Mouse (Mus musculus) thymus, adult 2 months (tissue): ENCODE measurements around the gene a. TPM values are rescaled to one million over a fixed set of nuclear protein-coding genes. Genes with fewer than 3 reads are reported as not detected.
A peak's percentile ranks its signal among the peaks of the same experiment; 100 is the strongest.

ENCODE experiments used
- DNase-seq: peaks from one replicate; pipeline ENCODE4 v3.0.0; 2021
- H3K27ac ChIP-seq: fragments of 200-500 bp; 2 replicates; pipeline ENCODE4 v1.5.1; 2012; ENCODE audit warnings: low read length, control low read depth; ENCODE audit not compliant: control insufficient read depth, insufficient read depth
- H3K27me3 ChIP-seq: fragments of 200-500 bp; 2 replicates; pipeline ENCODE4 v1.6.1; 2012; ENCODE audit warnings: mild to moderate bottlenecking, low read length, moderate library complexity, mixed read lengths; ENCODE audit not compliant: control insufficient read depth, insufficient read depth
- H3K36me3 ChIP-seq: fragments of 200-500 bp; 2 replicates; pipeline ENCODE4 v1.6.1; 2012; ENCODE audit warnings: mild to moderate bottlenecking, low read length, moderate library complexity; ENCODE audit not compliant: control insufficient read depth, insufficient read depth
- H3K4me1 ChIP-seq: fragments of 200-500 bp; replicated peaks from 2 replicates; pipeline ENCODE4 v1.6.1; 2012; ENCODE audit warnings: low read length; ENCODE audit not compliant: control insufficient read depth, insufficient read depth
- H3K4me3 ChIP-seq: fragments of 200-500 bp; 2 replicates; pipeline ENCODE4 v1.5.1; 2012; ENCODE audit warnings: mild to moderate bottlenecking, low read length, control low read depth, moderate library complexity; ENCODE audit not compliant: control insufficient read depth, insufficient read depth
- CTCF ChIP-seq: fragments of 200-500 bp; IDR thresholded peaks from 2 replicates; pipeline ENCODE4 v1.5.1; 2012; ENCODE audit warnings: mild to moderate bottlenecking, control low read depth, low read length, moderate library complexity, borderline replicate concordance; ENCODE audit not compliant: control insufficient read depth, poor library complexity, insufficient read depth; ENCODE audit errors: extremely low read depth
- POLR2A ChIP-seq: fragments of 200-500 bp; IDR thresholded peaks from 2 replicates; pipeline ENCODE4 v1.6.1; 2012; ENCODE audit warnings: mild to moderate bottlenecking, low read length, control low read depth, moderate library complexity; ENCODE audit not compliant: control insufficient read depth, poor library complexity, insufficient read depth; ENCODE audit errors: extremely low read depth
- WGBS: fragments of 180-500 bp; shearing (Covaris S2); methylation state at CpG from one replicate; pipeline ENCODE4 v1.1.7; 2018; 5-methylcytosine and 5-hydroxymethylcytosine counted together
- polyA plus RNA-seq: library from polyadenylated mRNA; depleted of rRNA; stranded (reverse); fragments of >200 nt; gene quantifications from 2 replicates; pipeline ENCODE4 v1.2.3, GENCODE M21; 2012; rRNA removed

a gene
- 4.7 and 5.0 TPM in 2 replicates for polyA plus RNA-seq

DNA sequence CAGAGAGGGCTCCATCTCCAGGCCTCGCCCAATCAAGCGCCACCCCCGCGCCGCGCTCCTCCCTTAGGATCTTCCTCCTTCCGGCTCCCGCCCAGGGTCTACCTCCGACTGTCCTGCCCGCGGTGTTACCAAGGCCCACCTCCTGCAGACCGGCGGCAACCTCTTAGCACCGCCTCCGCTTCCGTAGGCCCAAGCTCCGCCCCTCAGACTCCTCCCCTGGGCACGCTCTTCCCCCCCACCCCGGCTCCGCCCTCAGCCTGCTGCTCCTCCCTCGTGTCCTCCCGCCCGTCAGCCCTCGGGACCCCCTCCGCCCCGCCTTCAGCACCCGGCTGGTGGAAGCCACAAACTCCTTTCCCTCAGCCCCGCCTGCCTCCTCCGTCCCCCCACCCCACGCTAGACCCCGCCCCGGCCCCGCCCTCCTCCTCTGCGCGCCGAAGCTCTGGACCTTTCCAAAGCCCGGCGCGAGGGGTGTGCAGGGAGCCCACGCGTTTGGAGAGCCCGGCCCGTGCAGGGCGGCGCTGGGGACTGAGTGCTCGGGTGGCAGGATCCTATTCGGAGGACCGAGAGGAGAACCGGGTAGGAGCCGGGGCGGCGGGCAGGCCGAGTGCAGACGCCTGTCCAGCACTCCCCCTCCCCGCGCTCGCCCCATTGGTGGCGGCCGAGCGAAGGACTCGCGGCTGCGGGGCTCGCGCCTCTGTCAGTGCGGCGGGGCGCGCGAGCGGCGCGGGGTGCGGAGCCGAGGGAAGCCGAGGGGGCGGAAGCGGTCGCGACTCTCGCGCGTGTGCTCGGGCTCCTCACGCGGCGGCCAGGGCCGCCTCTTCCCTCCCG lies at the start of gene a, which contains the start of gene Raly:
Gene a (plus strand): TSS at position 747 of the 828 bp plus-strand sequence.
Gene Raly (plus strand): TSS at position 441 of the 828 bp plus-strand sequence.
- WGBS: 1% methylated on average over 79 of the region's 89 CpGs
- H3K27ac ChIP-seq: peak within 1 kb of the TSS; percentile 80
- peaks cover 3% of the 10 kb centered on the region; the same call in 1 of the 2 replicates for H3K4me1 ChIP-seq
- DNase-seq: peak; percentile 98
- H3K36me3 ChIP-seq: no peaks in the 10 kb centered on the region
- peak within 1 kb of the TSS; percentile 75 for H3K4me3 ChIP-seq
- TF ChIP-seq POLR2A (peak; percentile 100), CTCF (0 out of 2 replicates have a peak, but pooled peaks have one; percentile 15)
- H3K27me3 ChIP-seq: no peaks in the 10 kb centered on the region

- WGBS: 95% methylated on average over 10 of the region's 10 CpGs
Measured at GRCm38 (mm10) chr2:154742911-154743819, 48.0 kb upstream of the a start.

DNA sequence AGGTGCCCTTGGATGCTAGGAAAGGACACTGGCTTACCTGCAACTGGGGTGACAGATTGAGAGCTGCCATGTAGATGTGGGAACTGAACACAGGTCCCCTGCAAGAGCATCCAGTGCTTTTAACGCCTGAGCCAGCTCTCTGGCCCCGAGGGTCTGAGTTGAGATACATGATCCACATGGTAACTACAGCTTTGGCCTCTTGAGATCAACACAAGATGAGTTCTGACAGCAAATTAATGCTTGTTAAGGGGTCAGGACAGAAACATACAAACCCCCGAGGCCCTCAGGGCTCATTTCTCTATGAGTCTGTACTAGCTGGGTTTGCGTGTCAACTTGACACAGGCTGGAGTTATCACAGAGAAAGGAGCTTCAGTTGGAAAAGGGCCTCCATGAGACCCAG lies 47.3 kb upstream of the a start:
- Histone ChIP-seq H3K27ac (no peak overlapping the region), H3K36me3 (no peaks in the 10 kb centered on the region), H3K4me1 (no peaks in the 10 kb centered on the region), H3K27me3 (no peaks in the 10 kb centered on the region), H3K4me3 (no peak overlapping the region)
- TF ChIP-seq POLR2A (no peak), CTCF (no peak)
- no peak for DNase-seq
- WGBS: 91% methylated on average over 4 of the region's 4 CpGs

More at GRCm38 (mm10) chr2:154742911-154743819, 48.0 kb upstream of the a start:
- Histone ChIP-seq H3K4me1 (no peaks in the 10 kb centered on the region), H3K27ac (no peak overlapping the region), H3K36me3 (no peaks in the 10 kb centered on the region), H3K4me3 (no peak overlapping the region), H3K27me3 (no peaks in the 10 kb centered on the region)
- TF ChIP-seq CTCF: no peak
- no peak for TF ChIP-seq POLR2A
- DNase-seq: no peak

DNA sequence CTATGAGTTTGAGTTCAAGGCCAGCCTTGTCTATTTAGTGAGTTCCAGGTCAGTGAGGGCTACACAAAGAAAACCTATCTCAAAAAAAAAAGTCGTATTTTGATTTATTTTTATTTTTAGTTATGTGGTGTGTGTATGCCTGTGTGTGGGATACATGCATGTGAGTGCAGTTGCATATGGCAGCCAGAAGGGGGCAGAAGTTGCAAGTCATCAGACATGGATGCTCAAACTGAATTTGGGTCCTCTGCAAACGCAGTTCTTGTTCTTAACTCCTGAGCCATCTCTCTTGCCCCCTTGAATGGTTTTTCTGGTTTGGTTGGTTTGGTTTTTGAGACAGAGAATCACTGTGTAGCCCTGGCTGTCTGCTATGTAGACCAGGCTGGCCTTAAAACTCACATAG lies 42.8 kb upstream of the a start:
- no peak overlapping the region for H3K4me3 ChIP-seq
- TF ChIP-seq CTCF (no peak), POLR2A (no peak)
- no peaks in the 10 kb centered on the region for H3K4me1 ChIP-seq
- H3K36me3 ChIP-seq: no peaks in the 10 kb centered on the region
- 94% methylated on average over 2 of the region's 2 CpGs for WGBS
- no peak overlapping the region for H3K27ac ChIP-seq
- DNase-seq: no peak
- H3K27me3 ChIP-seq: no peaks in the 10 kb centered on the region; the same call in 1 of the 2 replicates

GRCm38 (mm10) chr2:154749046-154750036 lies 41.9 kb upstream of the a start:
- H3K27ac ChIP-seq: no peak overlapping the region
- 91% methylated on average over 23 of the region's 23 CpGs for WGBS
- no peaks in the 10 kb centered on the region; the same call in 1 of the 2 replicates for H3K27me3 ChIP-seq
- H3K36me3 ChIP-seq: no peaks in the 10 kb centered on the region
- TF ChIP-seq CTCF (no peak), POLR2A (no peak)
- DNase-seq: no peak
- H3K4me3 ChIP-seq: no peak overlapping the region
- H3K4me1 ChIP-seq: no peaks in the 10 kb centered on the region
